Mouse (Mus musculus) hindbrain, postnatal 0 days (tissue): ENCODE measurements at regions not wholly inside any gene's neighbourhood (a gene's known extent, or its start where the extent isn't known, plus 50 kb on each side); places are given as distances from the start of the nearest gene placed in this dataset.

Experiments
- ATAC-seq: fragments of 200-750 bp; cut with Nextera tagmentation; 2 replicates; pipeline ENCODE4 v1.8.0; 2017; ENCODE audit warnings: mild to moderate bottlenecking, moderate TSS enrichment, moderate library complexity
- DNase-seq: peaks from one replicate; pipeline ENCODE4 v3.0.0-alpha.2; 2015; ENCODE audit warnings: low spot score
- H3K27ac ChIP-seq: fragments of 300-500 bp; sonication (generic); 2 replicates; pipeline ENCODE4 v1.5.1; 2014; ENCODE audit warnings: mild to moderate bottlenecking
- H3K27me3 ChIP-seq: fragments of 300-500 bp; sonication (generic); 2 replicates; pipeline ENCODE4 v1.6.1; 2014; ENCODE audit warnings: low read length, mixed read lengths; ENCODE audit not compliant: insufficient read depth
- H3K36me3 ChIP-seq: fragments of 300-500 bp; sonication (generic); 2 replicates; pipeline ENCODE4 v1.6.1; 2014; ENCODE audit warnings: low read length, mixed read lengths; ENCODE audit not compliant: insufficient read depth
- H3K4me1 ChIP-seq: fragments of 300-500 bp; sonication (generic); 2 replicates; pipeline ENCODE4 v1.6.1; 2014; ENCODE audit warnings: antibody characterized with exemption, low read length, mixed read lengths; ENCODE audit not compliant: insufficient read depth
- H3K4me2 ChIP-seq: fragments of 300-500 bp; sonication (generic); 2 replicates; pipeline ENCODE4 v1.6.1; 2014; ENCODE audit warnings: low read depth, mild to moderate bottlenecking, low read length, moderate library complexity, mixed read lengths
- H3K4me3 ChIP-seq: fragments of 300-500 bp; sonication (generic); 2 replicates; pipeline ENCODE4 v1.5.1; 2014; ENCODE audit warnings: low read length
- H3K9ac ChIP-seq: fragments of 300-500 bp; sonication (generic); replicated peaks from 2 replicates; pipeline ENCODE4 v1.6.1; 2014; ENCODE audit warnings: mild to moderate bottlenecking, low read length, moderate library complexity, mixed read lengths
- H3K9me3 ChIP-seq: fragments of 300-500 bp; sonication (generic); 2 replicates; pipeline ENCODE4 v1.6.1; 2016; ENCODE audit warnings: low read length, mixed read lengths
- CTCF ChIP-seq: IDR thresholded peaks from 2 replicates; pipeline ENCODE4 v1.5.1; 2016; ENCODE audit warnings: antibody characterized with exemption, control low read depth, low read depth
- WGBS: fragments of 180-500 bp; shearing (Covaris S2); extraction: QIAGEN DNeasy Blood & Tissue Kit; methylation state at CpG from one replicate; pipeline ENCODE4 v1.1.7; 2014; 5-methylcytosine and 5-hydroxymethylcytosine counted together

DNA sequence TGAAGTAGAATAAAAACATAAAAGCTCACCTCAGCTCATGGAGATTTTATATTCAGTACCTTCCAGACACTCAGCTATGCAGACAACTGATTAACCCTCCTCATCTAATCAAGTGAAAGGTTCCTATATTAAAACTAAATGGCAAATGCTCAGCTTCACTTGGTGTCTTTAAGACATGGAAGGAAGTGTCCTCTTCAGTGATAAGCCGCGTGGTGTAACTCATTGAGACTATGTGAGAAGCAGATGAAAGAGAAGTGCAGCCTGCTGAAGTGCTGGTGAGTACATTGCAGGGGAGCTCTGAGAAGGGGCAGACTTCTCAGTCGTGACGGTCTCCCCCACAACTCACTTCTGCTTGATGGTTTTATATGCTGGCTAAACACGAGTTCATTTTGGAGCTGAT lies 86.6 kb upstream of the Lgalsl start:
- Histone ChIP-seq H3K9me3 (no peaks in the 10 kb centered on the region), H3K27ac (no peak overlapping the region), H3K4me1 (peaks cover 6% of the 10 kb centered on the region; the same call in 1 of the 2 replicates), H3K9ac (no peak overlapping the region), H3K36me3 (no peaks in the 10 kb centered on the region), H3K4me2 (no peak overlapping the region), H3K4me3 (no peak overlapping the region), H3K27me3 (no peaks in the 10 kb centered on the region)
- no peak for ATAC-seq
- 83% methylated on average over 5 of the region's 5 CpGs for WGBS
- no peak for TF ChIP-seq CTCF
- no peak for DNase-seq

- Histone ChIP-seq H3K27me3 (no peaks in the 10 kb centered on the region), H3K4me3 (no peak overlapping the region), H3K9ac (no peak overlapping the region), H3K4me2 (no peak overlapping the region), H3K27ac (no peak overlapping the region), H3K4me1 (peaks cover 3% of the 10 kb centered on the region; the same call in 1 of the 2 replicates), H3K36me3 (no peaks in the 10 kb centered on the region), H3K9me3 (no peaks in the 10 kb centered on the region)
- peak; percentile 48 for DNase-seq
- no peak for TF ChIP-seq CTCF
- 33% methylated on average over 6 of the region's 6 CpGs for WGBS
- peak; percentile 92 for ATAC-seq
Measured at GRCm38 (mm10) chr11:20923115-20923514, 92.3 kb upstream of the Lgalsl start.

DNA sequence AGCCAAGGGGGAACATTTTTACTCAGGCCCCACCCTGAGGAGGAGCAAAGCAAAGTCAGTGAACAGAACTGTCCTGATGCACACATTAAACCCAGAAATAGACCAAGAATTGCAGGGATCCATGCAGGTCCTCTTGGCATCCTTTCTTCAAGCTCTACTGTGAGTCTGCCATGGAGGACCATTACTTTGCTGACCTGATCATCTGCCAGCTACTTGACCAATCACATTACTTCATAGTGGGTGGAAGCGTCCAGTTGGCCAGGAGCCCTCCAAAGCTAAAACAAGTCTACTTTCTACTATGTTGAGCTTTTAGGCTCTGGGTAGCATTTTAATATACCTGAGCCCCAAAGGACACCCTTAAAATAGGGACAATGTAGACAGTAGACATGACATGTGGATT lies 98.6 kb upstream of the Lgalsl start:
- H3K4me2 ChIP-seq, result no peak overlapping the region
- no peak overlapping the region for H3K9ac ChIP-seq
- H3K27me3 ChIP-seq, result no peaks in the 10 kb centered on the region
- DNase-seq (no peak), ATAC-seq (no peak)
- no peak overlapping the region for H3K27ac ChIP-seq
- no peaks in the 10 kb centered on the region for H3K9me3 ChIP-seq
- no peaks in the 10 kb centered on the region for H3K36me3 ChIP-seq
- H3K4me1 ChIP-seq, result 0 out of 2 replicates have a peak, but pooled peaks cover 2% of the 10 kb centered on the region
- WGBS, result 87% methylated on average over 1 of the region's 1 CpGs
- H3K4me3 ChIP-seq, result no peak overlapping the region
- TF ChIP-seq CTCF, result no peak

GRCm38 (mm10) chr11:20930045-20930444 lies 99.2 kb upstream of the Lgalsl start:
- no peak for TF ChIP-seq CTCF
- 0 out of 2 replicates have a peak, but pooled peaks cover 3% of the 10 kb centered on the region for H3K4me1 ChIP-seq
- ATAC-seq (no peak), DNase-seq (no peak)
- H3K9ac ChIP-seq, result no peak overlapping the region
- no peak overlapping the region for H3K4me2 ChIP-seq
- 59% methylated on average over 2 of the region's 2 CpGs for WGBS
- H3K4me3 ChIP-seq, result no peak overlapping the region
- H3K9me3 ChIP-seq, result no peaks in the 10 kb centered on the region
- H3K27ac ChIP-seq, result no peak overlapping the region
- no peaks in the 10 kb centered on the region for H3K27me3 ChIP-seq
- H3K36me3 ChIP-seq, result no peaks in the 10 kb centered on the region

DNA sequence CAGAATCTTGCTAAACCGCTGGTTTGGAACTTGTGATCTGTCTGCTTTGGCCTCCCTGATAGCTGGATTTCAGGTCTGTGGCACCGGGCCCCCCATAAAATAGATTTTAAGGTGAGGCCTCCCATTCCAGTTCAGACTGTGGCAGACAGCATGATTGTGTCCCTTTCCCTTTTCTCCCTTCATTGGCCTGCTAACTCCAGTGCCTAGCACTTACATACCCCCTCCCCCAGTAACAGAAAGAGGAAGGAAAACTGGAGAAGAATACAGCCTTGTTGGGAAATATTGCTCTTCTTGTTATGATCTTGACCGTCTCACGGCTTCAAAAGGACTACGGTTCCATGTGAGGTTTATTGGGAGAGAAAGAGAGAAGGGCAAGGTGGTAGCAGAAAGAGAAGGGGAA lies 99.7 kb upstream of the Lgalsl start:
- Histone ChIP-seq H3K36me3 (no peaks in the 10 kb centered on the region), H3K27me3 (no peaks in the 10 kb centered on the region), H3K9me3 (no peaks in the 10 kb centered on the region), H3K9ac (no peak overlapping the region), H3K4me2 (no peak overlapping the region), H3K4me3 (no peak overlapping the region), H3K4me1 (0 out of 2 replicates have a peak, but pooled peaks cover 3% of the 10 kb centered on the region), H3K27ac (no peak overlapping the region)
- ATAC-seq (no peak), DNase-seq (no peak)
- TF ChIP-seq CTCF, result no peak
- 98% methylated on average over 5 of the region's 5 CpGs for WGBS

- H3K4me1 ChIP-seq, result 0 out of 2 replicates have a peak, but pooled peaks cover 3% of the 10 kb centered on the region
- H3K27me3 ChIP-seq, result no peaks in the 10 kb centered on the region
- H3K36me3 ChIP-seq, result no peaks in the 10 kb centered on the region
- no peaks in the 10 kb centered on the region for H3K9me3 ChIP-seq
- DNase-seq (no peak), ATAC-seq (no peak)
- no peak overlapping the region for H3K4me2 ChIP-seq
- H3K27ac ChIP-seq, result no peak overlapping the region
- 44% methylated on average over 2 of the region's 2 CpGs for WGBS
- no peak overlapping the region for H3K9ac ChIP-seq
- H3K4me3 ChIP-seq, result no peak overlapping the region
- TF ChIP-seq CTCF, result no peak
Measured at GRCm38 (mm10) chr11:20934191-20935062, 103.6 kb upstream of the Lgalsl start.

DNA sequence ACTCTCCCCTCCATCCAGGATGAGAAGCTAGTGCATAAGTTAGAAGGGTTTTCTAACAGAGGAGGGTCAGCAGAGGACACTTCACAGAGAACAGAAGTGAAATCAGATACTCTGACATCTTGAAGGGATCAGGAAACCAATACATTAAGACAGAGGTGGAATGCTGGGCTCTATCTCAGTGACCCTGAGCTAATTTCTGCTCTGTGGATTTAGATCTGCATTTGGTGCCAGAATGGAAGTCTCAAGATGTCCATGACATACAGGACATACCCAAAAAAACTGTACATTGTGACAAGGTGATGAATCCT lies 104.2 kb upstream of the Lgalsl start:
- TF ChIP-seq CTCF, result no peak
- Histone ChIP-seq H3K27me3 (no peaks in the 10 kb centered on the region), H3K4me1 (0 out of 2 replicates have a peak, but pooled peaks cover 3% of the 10 kb centered on the region), H3K27ac (no peak overlapping the region), H3K4me2 (no peak overlapping the region), H3K36me3 (no peaks in the 10 kb centered on the region), H3K9me3 (no peaks in the 10 kb centered on the region), H3K4me3 (no peak overlapping the region), H3K9ac (no peak overlapping the region)
- ATAC-seq (no peak), DNase-seq (no peak)
